Mouse (Mus musculus): ENCODE measurements around the gene Dnah8.

- TF ChIP-seq CTCF (IDR thresholded peaks at IDR 0.05): no peak
- TF ChIP-seq EP300 (IDR thresholded peaks at IDR 0.05): no peak
These were observed 48.0 kb upstream of the Dnah8 start, which contains the start of gene Btbd9 for GRCm38 (mm10) chr17:30575941-30576773.
